Mouse (Mus musculus): ENCODE results near the gene Elmsan1.

- no peak for TF ChIP-seq CTCF (IDR thresholded peaks at IDR 0.05; ENCODE audit: borderline replicate concordance, control insufficient read depth, extremely low read depth, insufficient read depth, low read length, poor library complexity)
- TF ChIP-seq POLR2A (IDR thresholded peaks at IDR 0.05; ENCODE audit: control insufficient read depth, extremely low read depth, insufficient read depth, low read length, poor library complexity) = no peak
Observed at GRCm38 (mm10) chr12:84254886-84255285, 36.2 kb upstream of the Elmsan1 start.
